Mouse (Mus musculus) stomach, embryonic 15.5 days (tissue): Measurements from ENCODE around the gene Tead3. TPM values are rescaled to one million over a fixed set of nuclear protein-coding genes. Genes with fewer than 3 reads are reported as not detected.
"Not testable (repeated sequence)": the region's sequence is repeated elsewhere in the genome, so short reads cannot be mapped to it uniquely, and the experiment has no call there.

ENCODE experiments used
- ATAC-seq: fragments of 200-750 bp; cut with Nextera tagmentation; 2 replicates; pipeline ENCODE4 v1.8.0; 2017; ENCODE audit warnings: low read depth, moderate number of reproducible peaks, moderate TSS enrichment; ENCODE audit not compliant: insufficient read depth, low FRiP score
- H3K27ac ChIP-seq: fragments of 300-500 bp; sonication (generic); 2 replicates; pipeline ENCODE4 v1.5.1; 2015; ENCODE audit warnings: mild to moderate bottlenecking, inconsistent platforms
- H3K27me3 ChIP-seq: fragments of 300-500 bp; sonication (generic); replicated peaks from 2 replicates; pipeline ENCODE4 v1.6.1; 2015; ENCODE audit warnings: inconsistent platforms
- H3K36me3 ChIP-seq: fragments of 300-500 bp; sonication (generic); 2 replicates; pipeline ENCODE4 v1.6.1; 2015; ENCODE audit warnings: inconsistent platforms
- H3K4me1 ChIP-seq: fragments of 300-500 bp; sonication (generic); 2 replicates; pipeline ENCODE4 v1.6.1; 2015; ENCODE audit warnings: inconsistent platforms
- H3K4me2 ChIP-seq: fragments of 300-500 bp; sonication (generic); 2 replicates; pipeline ENCODE4 v1.6.1; 2015; ENCODE audit warnings: mild to moderate bottlenecking, inconsistent platforms
- H3K4me3 ChIP-seq: fragments of 300-500 bp; sonication (generic); replicated peaks from 2 replicates; pipeline ENCODE4 v1.5.1; 2015; ENCODE audit warnings: inconsistent platforms
- H3K9ac ChIP-seq: fragments of 300-500 bp; sonication (generic); 2 replicates; pipeline ENCODE4 v1.6.1; 2015; ENCODE audit warnings: inconsistent platforms
- H3K9me3 ChIP-seq: fragments of 300-500 bp; sonication (generic); 2 replicates; pipeline ENCODE4 v1.6.1; 2016; ENCODE audit warnings: inconsistent platforms
- WGBS: fragments of 180-500 bp; shearing (Covaris S2); methylation state at CpG from one replicate; pipeline ENCODE4 v1.1.7; 2015; 5-methylcytosine and 5-hydroxymethylcytosine counted together
- polyA plus RNA-seq: library from polyadenylated mRNA; unstranded; fragments of >200 nt; fragmentation: Nextera tagmentation; extraction: Ambion mirVana; gene quantifications from 2 replicates; pipeline ENCODE4 v1.2.1, GENCODE M21; 2015

Gene Tead3
- polyA plus RNA-seq, 1 experiment from 2014 or later: 11.5 TPM

DNA sequence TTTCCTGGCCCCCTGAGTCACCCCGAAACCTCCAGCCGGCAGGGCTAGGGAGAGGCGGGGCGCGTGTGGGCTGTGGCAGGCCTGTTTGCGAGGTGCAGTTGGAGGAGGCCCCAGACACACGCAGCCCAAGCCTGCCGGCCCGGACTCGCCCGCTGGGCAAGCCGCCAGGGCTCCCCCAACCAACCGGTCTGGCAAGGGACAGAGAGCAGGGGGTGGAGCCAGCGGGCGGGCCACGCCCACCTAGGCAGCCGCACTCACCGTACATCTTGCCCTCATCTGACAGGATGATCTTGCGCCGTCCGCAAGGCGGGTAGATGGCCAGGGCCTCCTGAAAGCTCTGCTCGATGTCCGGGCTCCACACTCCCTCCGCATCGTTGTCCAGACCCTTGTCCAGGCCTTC lies 9.5 kb downstream of the Tead3 start:
- Histone ChIP-seq H3K9ac (peak overlapping the region; percentile 11; the same call in 1 of the 2 replicates), H3K4me2 (peak overlapping the region; percentile 62), H3K36me3 (peaks cover 23% of the 10 kb centered on the region), H3K4me3 (peak overlapping the region; percentile 23), H3K9me3 (no peaks in the 10 kb centered on the region), H3K27me3 (no peaks in the 10 kb centered on the region), H3K4me1 (peaks cover 71% of the 10 kb centered on the region), H3K27ac (peak overlapping the region; percentile 91)
- ATAC-seq: peak; percentile 81
- WGBS: 6% methylated on average over 26 of the region's 26 CpGs

DNA sequence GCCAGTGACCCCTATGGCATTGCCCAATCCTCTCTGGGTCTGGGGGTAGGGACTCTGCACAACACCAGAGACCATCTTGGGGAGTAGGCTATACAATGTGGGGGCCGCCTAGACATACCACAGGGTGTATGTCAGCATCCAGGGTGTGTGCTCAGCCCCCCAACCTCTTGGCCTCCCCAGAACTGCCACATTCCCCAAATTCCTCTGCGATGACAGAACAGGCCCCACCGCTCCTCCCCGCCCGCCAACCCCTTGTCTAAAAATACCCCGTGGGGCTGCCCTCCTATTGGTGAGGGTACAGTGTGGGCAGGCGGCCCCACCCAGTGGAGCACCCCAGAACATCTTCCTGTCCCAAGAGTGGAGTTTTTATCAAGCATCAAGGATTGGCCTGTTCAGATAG lies 10.0 kb downstream of the Tead3 start:
- peak; percentile 4; the same call in 1 of the 2 replicates for ATAC-seq
- Histone ChIP-seq H3K4me3 (peak overlapping the region; percentile 11; the same call in 1 of the 2 replicates), H3K36me3 (peaks cover 26% of the 10 kb centered on the region), H3K9ac (no peak overlapping the region), H3K27me3 (no peaks in the 10 kb centered on the region), H3K27ac (peak overlapping the region; percentile 91), H3K4me2 (peak overlapping the region; percentile 62), H3K9me3 (no peaks in the 10 kb centered on the region), H3K4me1 (peaks cover 66% of the 10 kb centered on the region)
- 55% methylated on average over 7 of the region's 7 CpGs for WGBS

DNA sequence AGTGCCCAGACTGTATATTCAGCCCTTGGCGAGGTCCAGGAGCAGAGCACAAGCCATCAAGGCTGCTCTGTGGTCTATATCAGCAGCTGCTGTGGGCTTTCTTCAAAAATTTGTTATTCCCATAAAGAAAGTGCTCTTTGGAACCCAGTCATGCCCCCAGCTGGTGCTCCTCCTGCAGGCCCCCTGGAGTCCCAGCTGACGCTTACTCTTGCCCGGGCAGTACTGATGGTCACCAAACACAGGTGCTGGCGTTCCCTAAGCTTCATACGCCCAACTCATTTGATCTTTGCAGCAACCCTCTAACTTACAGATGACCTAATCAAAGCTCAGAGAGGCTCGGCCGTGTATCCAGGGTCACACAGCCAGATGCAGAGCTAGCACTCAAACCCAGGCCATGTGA lies 13.1 kb downstream of the Tead3 start:
- peaks cover 42% of the 10 kb centered on the region for H3K36me3 ChIP-seq
- H3K27me3 ChIP-seq: no peaks in the 10 kb centered on the region
- H3K4me3 ChIP-seq: no peak overlapping the region
- H3K27ac ChIP-seq: no peak overlapping the region
- H3K4me1 ChIP-seq: peaks cover 49% of the 10 kb centered on the region
- WGBS: 87% methylated on average over 7 of the region's 7 CpGs
- ATAC-seq: no peak
- H3K9me3 ChIP-seq: no peaks in the 10 kb centered on the region
- H3K4me2 ChIP-seq: no peak overlapping the region
- no peak overlapping the region for H3K9ac ChIP-seq

DNA sequence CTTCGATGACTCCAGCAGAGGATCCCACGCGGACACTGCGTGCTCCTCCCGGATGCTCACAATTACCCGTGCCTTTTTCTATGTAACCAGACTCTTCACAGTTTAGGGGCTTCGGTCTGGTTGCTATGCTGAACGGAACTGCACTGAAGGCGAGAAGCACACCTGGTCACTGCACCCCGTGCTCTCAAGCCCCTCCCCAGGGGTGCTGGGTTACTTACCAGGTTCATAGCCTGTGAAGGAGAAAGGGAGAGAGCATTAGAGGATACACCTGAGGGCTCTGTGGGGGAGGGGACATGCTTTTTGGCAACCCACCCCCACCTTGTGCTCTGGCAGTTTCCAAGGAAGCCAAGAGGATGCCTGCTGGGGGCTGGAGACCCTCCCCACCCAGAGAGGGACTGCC lies 15.3 kb downstream of the Tead3 start:
- H3K36me3 ChIP-seq: peaks cover 45% of the 10 kb centered on the region
- H3K4me3 ChIP-seq: no peak overlapping the region
- H3K9ac ChIP-seq: no peak overlapping the region
- no peak overlapping the region; the same call in 1 of the 2 replicates for H3K27ac ChIP-seq
- H3K4me2 ChIP-seq: no peak overlapping the region
- ATAC-seq: no peak
- peaks cover 33% of the 10 kb centered on the region for H3K4me1 ChIP-seq
- no peaks in the 10 kb centered on the region for H3K9me3 ChIP-seq
- H3K27me3 ChIP-seq: no peaks in the 10 kb centered on the region
- 72% methylated on average over 10 of the region's 10 CpGs for WGBS

DNA sequence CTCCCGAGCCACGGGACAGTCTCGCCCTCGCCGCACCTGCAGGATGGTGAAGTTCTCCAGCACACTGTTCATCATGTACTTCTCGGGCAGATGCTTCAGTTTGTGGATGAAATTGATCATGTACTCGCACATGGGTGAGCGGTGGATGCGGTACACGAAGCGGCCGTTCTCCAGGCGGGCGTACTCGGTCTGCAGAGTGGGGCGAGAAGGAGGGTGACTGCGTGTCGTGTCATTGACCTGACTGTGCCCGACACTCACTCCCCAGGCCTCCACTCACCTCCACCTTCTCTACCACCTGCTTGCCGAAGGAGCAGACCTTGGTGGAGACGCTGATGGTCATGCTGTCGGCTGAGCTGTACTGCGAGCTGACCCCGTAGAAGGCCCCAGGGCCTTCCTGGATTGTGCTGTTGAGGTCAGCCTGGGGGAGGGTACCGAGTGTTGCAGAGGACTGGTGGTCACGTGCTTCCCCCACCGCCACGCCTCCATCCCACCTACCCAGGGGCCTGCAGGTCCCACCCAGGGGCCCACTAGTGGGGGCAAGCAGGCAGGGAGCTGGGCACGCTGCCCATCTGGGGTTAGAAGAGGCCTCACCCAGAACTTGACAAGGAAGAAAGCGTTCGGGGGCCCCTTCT lies 17.6 kb downstream of the Tead3 start:
- WGBS: 40% methylated on average over 31 of the region's 31 CpGs
- H3K4me3 ChIP-seq: no peak overlapping the region
- ATAC-seq: no peak

DNA sequence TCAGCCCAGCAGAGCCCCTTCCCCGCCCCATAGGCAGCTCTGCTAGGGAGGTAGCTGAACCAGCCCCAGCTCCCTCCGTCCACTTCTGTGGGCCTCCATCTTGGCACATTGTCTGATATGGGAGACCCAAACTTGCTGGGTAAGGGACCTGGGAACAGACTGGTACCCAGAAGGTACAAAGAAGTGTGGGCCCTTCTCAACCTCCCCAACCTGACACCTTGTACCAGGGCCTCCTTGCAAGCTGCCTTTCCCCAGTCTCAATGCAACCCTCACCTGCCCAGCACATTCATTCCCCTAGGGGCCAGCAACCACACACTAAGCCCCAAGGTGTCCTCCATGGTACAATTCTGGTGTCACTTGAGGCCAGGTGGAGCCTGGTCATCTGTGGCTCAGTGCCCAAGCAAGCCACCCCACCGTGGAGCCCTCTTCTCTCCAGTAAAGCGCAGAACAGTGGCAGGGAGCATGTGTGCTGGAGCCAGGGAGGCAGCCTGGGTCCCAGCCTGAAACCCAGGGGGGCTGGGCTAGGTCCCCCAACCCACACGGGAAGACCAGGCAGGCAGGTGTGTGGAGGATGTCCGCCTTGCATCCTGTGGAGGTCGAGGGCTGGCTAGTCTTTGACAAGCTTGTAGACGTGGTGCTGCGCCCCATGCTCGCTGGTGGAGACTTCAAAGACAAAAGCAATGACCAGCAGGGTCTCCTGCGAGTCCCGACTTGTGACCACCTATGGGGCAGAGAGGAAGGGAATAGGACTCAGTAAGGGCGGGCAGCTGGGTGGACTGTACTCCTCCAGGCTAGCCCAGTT lies 18.3 kb downstream of the Tead3 start:
- no peak overlapping the region for H3K9ac ChIP-seq
- H3K4me3 ChIP-seq: no peak overlapping the region
- peaks cover 32% of the 10 kb centered on the region for H3K36me3 ChIP-seq
- 52% methylated on average over 13 of the region's 13 CpGs for WGBS
- peaks cover 35% of the 10 kb centered on the region for H3K4me1 ChIP-seq
- ATAC-seq: no peak
- peak overlapping the region; percentile 37 for H3K27ac ChIP-seq
- H3K27me3 ChIP-seq: no peaks in the 10 kb centered on the region
- no peak overlapping the region for H3K4me2 ChIP-seq
- no peaks in the 10 kb centered on the region for H3K9me3 ChIP-seq

More for the DNA sequence above, 17.6 kb downstream of the Tead3 start:
- H3K4me2 ChIP-seq: no peak overlapping the region
- H3K36me3 ChIP-seq: peaks cover 37% of the 10 kb centered on the region
- H3K4me1 ChIP-seq: peaks cover 28% of the 10 kb centered on the region
- H3K27ac ChIP-seq: peak overlapping the region; percentile 48; the same call in 1 of the 2 replicates
- no peaks in the 10 kb centered on the region for H3K9me3 ChIP-seq
- H3K27me3 ChIP-seq: no peaks in the 10 kb centered on the region
- H3K9ac ChIP-seq: no peak overlapping the region

DNA sequence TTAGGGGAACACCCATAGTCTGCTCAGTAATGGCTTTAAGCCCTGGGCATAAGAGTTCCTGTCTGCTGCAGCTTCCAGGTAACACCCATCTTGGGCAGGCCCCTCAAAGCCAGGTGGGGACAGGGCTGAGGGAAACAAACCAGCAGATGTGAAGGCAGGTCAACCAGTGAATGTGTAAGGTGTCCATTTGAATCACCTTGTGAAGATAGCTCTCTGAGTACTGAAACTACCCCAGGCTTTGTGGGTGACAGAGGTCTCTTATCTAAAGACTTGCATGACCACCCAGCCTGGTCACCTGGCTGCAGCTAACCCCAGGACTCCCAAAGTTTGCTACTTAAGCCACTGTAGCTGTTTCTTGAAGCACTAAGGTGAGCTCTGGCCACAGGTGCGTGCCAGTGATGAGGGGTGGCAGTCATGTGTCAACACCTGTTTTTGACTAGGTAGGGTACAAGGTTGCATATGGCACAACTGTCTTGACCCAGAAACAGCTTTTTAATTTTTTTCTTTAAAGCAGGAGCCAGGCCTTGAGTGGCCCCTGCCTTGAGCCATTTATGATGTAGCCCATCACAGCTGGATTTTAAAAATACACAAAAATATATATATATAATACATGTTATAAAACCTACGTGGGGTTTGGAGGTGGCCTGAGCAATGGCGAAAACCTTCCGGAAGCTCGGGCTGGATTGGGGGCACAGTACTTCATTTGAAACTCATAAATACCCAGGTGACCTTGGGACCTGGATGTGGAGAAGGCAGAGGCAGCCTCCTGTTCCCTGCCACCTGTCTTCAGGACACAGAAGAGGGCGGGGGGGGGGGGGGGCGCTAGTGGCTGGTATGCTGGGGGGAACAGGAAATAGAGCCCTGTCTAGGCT lies 19.1 kb downstream of the Tead3 start:
- H3K4me1 ChIP-seq: peaks cover 42% of the 10 kb centered on the region
- peaks cover 28% of the 10 kb centered on the region for H3K36me3 ChIP-seq

DNA sequence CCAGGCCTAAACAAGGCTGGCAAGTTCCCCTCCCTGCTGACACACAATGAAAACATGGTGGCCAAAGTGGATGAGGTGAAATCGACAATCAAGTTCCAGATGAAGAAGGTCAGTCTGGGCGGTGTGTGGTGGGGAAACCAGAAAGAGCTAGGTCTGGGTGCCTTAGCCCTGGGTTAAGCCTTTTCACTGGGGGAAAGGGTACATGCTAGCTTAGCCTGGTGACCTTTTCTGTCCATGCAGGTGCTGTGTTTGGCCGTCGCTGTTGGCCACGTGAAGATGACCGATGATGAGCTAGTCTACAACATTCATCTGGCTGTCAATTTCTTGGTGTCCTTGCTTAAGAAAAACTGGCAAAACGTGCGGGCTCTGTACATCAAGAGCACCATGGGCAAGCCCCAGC lies 20.0 kb downstream of the Tead3 start:
- Histone ChIP-seq H3K4me1 (peaks cover 42% of the 10 kb centered on the region), H3K4me2 (peak overlapping the region; percentile 75; the same call in 1 of the 2 replicates), H3K36me3 (peaks cover 22% of the 10 kb centered on the region), H3K27ac (0 out of 2 replicates have a peak overlapping the region, but pooled peaks have one; percentile 35)
- not testable (repeated sequence) for H3K9me3 ChIP-seq, H3K27me3 ChIP-seq, H3K4me3 ChIP-seq, H3K9ac ChIP-seq, ATAC-seq
- WGBS: 36% methylated on average over 8 of the region's 8 CpGs

More for the DNA sequence above, 19.1 kb downstream of the Tead3 start:
- H3K27me3 ChIP-seq: no peaks in the 10 kb centered on the region
- no peak overlapping the region for H3K9ac ChIP-seq
- no peak for ATAC-seq
- H3K4me3 ChIP-seq: no peak overlapping the region
- 38% methylated on average over 5 of the region's 7 CpGs for WGBS
- peak overlapping the region; percentile 37 for H3K27ac ChIP-seq
- no peak overlapping the region for H3K4me2 ChIP-seq
- H3K9me3 ChIP-seq: no peaks in the 10 kb centered on the region

DNA sequence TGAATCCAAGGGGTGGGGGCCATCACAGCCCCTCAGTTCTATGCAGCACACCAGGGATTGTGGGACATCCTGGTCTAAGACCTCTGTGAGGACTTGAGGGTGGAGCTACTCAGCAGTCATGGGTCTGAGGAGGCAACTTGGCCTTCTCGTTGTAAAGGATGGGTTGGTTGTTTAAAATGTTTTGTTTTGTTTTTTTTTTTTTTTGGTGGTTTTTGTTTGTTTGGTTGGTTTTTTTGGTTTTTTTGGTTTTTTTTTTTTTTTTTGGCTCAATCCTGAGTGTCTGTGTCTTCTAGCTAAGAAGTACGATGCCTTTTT lies 20.4 kb downstream of the Tead3 start:
- peaks cover 42% of the 10 kb centered on the region for H3K4me1 ChIP-seq
- ATAC-seq: no peak
- peak overlapping the region; percentile 96 for H3K27ac ChIP-seq
- H3K36me3 ChIP-seq: peaks cover 23% of the 10 kb centered on the region
- H3K4me3 ChIP-seq: peak overlapping the region; percentile 82
- WGBS: 31% methylated on average over 2 of the region's 2 CpGs
- peak overlapping the region; percentile 75 for H3K4me2 ChIP-seq
- H3K9ac ChIP-seq: peak overlapping the region; percentile 94; the same call in 1 of the 2 replicates
- H3K9me3 ChIP-seq: no peaks in the 10 kb centered on the region
- no peaks in the 10 kb centered on the region for H3K27me3 ChIP-seq

DNA sequence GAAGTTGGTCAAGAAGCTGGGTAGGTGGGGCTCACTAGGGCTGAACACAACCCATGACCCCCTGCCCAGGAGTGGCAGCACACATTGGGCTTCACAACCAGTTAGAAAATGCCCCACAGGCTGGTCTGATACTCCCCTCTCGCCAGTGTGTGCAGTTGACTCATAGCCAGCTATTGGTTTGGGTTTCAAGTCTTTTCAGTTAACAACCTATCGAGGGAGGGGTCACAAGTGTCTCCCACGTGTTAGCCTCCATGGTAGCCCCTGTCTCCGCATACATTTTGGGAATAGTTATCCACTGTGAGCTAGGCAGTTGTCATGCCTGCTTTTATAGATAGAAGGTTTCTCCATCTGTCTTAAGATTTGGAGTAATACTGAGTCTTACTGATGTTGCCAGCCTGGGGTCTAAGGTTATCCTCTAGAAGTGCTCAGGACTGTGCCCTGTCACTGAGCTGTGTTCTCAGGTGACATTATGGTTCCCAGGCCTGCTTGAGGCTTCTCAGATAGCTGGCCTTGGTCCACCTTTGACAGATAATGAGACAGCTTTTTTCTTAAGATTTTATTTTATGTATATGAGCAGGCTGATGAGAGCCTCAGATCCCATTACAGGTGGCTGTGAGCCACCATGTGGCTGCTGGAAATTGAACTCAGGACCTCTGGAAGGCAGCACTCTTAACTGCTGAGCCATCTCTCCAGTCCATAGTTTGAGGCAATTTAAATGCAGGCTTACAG lies 20.9 kb downstream of the Tead3 start:
- Histone ChIP-seq H3K36me3 (peaks cover 21% of the 10 kb centered on the region), H3K27me3 (no peaks in the 10 kb centered on the region), H3K4me3 (peak overlapping the region; percentile 82), H3K9me3 (no peaks in the 10 kb centered on the region), H3K4me2 (peak overlapping the region; percentile 75), H3K9ac (peak overlapping the region; percentile 94), H3K27ac (peak overlapping the region; percentile 96), H3K4me1 (peaks cover 42% of the 10 kb centered on the region)
- WGBS: 4% methylated on average over 4 of the region's 4 CpGs
- no peak for ATAC-seq

DNA sequence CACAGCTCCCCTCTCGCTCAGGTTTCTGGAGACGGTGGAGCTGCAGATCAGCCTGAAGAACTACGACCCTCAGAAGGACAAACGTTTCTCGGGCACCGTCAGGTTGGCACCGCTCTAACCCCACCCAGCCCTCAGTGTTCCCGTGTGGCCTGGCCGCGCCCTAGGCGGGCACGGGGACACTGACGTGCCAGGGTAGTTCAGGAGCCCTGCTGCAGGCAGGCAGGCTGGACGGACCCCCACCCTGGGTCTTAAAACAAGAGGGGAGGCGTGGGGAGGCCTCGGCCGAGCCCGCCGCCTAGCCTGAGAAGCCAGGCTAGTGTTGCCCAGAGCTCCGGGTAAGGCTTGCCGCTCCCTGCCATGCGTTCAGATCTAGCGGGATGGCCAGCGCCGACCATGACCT lies 21.7 kb downstream of the Tead3 start:
- Histone ChIP-seq H3K9ac (peak overlapping the region; percentile 94), H3K4me2 (peak overlapping the region; percentile 75), H3K27me3 (no peaks in the 10 kb centered on the region), H3K36me3 (peaks cover 27% of the 10 kb centered on the region), H3K27ac (peak overlapping the region; percentile 96), H3K9me3 (no peaks in the 10 kb centered on the region), H3K4me1 (peaks cover 42% of the 10 kb centered on the region), H3K4me3 (peak overlapping the region; percentile 82)
- ATAC-seq: no peak
- WGBS: under 1% methylated on average over 25 of the region's 25 CpGs
